Mouse (Mus musculus) T-cell, adult 2 months (primary cell): ENCODE measurements around the gene Gm19426.

Source experiments
- DNase-seq: peaks from one replicate; pipeline ENCODE4 v3.0.0; 2022; ENCODE audit warnings: low spot score

Gm19426 gene

DNA sequence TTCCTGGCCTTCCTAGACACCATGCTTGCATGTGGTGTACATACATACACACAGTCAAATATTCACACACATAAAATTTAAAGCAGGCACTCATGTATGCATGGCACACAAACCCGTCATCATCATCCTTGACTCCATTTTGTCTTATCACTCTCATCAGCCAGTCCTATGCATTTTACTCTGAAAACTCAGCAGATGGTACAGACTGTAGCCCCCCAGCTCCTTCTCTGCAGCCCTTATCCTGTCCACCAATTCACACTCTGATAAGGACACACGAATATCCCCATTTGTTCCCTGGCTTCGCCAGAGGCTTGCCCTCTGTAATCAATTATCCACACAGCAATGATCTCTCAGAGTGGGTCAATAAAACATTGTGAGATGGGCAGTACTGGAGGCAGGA, 22.3 kb downstream of the Gm19426 start:
- DNase-seq = no peak

DNA sequence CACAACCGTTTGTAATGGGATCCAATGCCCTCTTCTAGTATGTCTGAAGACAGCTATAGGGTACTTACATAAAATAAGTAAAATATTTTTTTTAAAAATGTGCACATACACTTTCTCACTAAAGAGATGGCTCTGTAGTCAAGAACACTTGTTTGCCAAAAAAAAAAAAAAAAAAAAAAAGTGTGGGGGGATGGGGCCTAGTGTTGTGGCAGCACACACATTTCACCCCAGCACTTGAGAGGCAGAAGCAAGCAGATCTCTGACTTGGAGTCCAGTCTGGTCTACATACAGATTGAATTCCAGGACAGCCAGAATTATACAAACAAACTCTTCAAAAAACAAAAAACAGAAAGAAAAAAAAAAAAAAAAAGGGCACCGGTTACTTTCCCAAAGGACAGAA, 22.7 kb downstream of the Gm19426 start:
- no peak for DNase-seq

DNA sequence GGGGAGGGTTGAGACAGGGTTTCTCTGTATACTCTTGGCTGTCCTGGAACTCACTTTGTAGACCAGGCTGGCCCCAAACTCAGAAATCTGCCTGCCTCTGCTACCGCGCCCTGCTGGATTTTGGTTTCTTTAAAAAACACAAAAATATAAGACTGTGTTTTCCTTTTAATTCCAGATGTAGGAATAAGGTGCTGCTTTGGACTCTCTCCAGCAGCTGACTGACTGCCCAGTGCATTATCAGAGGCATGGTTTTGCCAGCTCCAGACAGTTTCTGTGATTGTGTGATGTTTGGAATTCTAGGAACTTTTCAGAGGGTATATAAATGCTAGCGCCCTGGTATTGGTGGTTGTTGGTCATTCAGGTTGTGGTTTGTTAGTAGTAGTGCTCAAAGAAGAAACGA, 26.1 kb downstream of the Gm19426 start:
- DNase-seq = no peak

DNA sequence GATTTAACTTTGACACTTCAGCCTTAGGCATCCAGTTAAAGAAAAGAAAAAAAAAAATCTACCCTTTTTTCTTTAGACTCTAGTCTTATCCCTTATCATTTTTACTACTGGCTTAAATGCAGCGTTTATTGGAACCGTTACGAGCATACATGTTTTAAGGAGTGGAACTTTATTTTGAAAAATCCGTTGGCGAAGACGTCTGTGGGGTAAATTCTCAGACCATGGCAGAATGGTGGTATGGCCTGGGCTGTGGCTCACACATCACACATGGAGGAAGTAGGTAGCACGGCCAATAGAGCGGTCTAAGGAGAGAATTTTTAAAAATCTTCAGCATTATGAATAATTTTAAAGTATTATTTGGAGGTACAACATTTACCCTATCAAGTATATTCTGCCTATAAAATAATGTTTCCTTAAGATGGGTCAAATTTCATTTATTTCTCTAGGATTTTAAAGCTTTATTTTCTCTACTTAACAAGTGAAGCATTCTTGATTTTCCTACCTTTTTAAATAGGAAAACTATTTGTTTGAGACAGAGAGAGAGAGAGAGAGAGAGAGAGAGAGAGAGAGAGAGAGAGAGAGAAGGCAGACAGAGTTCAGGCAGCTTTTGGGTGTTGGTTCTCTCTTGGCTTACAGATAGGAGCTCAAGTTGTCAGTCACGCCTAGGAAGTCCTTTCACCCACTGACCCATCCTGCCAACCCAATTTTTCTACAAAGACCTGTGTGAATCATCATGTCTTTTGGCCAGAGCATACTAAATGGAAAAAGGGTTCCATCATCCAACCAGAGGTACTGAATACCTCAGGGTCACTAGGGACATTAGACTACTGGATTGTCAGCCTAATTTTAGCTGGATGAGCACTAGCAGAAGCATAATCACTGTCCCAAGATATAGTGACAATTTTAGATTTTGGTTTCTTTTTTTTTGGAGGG, 26.8 kb downstream of the Gm19426 start:
- no peak for DNase-seq

DNA sequence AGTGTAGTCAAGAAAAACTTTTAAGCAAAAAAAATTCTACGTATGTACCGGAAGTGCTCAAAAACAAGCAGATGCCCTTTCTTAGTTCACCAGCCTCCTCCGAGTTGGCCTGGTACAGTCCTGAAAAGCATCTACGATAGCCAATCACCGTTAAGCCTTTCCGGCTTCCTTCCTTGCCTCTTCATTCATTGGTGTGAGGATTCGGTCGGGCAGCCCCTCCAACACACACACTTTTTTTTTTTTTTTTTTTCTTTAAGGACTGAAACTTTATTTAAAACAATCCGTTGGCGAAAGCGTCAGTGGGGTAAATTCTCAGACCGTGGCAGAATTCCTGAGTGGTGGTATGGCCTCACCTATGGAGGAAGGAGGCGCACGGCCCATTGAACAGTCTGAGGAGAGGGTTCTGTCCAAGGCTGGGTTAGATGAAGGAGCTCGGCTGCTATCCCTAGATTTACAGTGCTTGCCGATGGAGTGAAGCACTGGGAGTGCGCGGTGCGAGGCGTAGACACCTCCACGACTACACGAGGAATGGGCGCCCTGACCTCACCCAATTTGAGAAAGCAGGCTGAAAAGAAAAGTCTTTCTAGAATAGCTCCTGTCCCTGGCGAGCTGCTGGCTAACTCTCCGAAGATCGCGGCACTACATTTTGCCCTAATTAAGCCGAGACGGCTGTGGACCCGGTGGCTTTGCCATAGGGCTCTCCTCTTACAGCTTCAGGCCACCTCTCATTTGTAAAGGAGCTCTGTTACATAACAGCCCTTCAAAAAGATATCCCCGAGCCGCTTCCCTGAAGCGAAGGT, 27.7 kb downstream of the Gm19426 start:
- peak; percentile 91 for DNase-seq

DNA sequence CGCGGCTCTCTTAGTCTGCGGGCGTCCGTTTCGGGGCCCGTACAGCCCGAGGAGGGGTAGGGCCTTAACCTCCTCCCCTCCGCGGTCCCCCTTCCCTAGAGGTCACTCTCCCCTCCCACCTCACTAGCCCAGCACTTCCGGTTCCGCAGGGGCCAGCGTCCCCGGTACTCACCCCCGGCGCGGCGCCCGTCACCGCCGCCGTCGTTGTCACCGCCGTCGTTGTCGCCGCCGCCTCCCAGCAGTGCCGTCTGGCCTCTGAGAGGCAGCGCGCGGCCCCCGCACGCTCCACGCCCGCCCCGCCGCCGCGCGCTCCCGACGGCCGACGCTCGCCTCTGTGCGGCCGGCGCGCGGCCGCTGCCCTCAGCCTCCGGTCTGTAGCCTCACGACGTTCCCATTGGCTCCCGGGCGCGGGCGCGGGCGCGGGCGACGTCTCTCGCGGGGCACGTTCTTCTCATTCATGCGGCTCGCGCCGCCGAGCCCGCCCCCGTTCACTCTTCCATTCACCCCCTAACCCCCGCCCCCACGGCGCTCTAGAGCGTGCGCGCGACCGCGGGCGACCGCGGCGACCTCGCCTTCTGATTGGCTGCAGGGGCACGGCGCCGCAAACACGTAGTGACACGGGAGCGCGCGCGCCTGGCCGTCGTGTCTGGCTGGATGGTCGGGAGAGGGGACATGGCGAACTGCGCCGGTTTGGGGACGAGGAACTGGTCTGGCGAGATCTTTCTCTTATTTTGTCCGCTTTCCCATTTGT, 28.5 kb downstream of the Gm19426 start, which contains the start of gene Zdhhc5:
Gene Zdhhc5 (minus strand): TSS at position 370 of the 751 bp plus-strand sequence.
- peak; percentile 99 for DNase-seq

DNA sequence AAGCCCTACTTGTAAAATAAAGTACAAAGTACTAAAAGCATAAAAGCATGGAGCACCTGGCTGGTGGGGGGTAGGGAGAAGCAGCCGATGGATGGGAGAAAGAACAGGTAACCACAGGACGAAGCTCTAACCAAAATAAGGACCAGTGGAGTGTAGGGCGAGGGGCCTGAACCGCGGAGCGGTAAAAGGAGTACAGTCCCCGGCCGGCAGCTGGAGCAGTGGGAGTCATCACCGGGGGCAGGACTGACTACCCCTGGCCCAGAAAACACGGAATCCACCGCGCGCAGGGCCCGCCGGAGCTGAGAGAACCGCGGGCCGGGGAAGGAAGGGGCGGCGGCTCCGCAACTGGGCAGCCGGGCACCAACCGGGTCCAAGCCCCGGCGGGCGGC, 29.0 kb downstream of the Gm19426 start:
- DNase-seq = no peak

DNA sequence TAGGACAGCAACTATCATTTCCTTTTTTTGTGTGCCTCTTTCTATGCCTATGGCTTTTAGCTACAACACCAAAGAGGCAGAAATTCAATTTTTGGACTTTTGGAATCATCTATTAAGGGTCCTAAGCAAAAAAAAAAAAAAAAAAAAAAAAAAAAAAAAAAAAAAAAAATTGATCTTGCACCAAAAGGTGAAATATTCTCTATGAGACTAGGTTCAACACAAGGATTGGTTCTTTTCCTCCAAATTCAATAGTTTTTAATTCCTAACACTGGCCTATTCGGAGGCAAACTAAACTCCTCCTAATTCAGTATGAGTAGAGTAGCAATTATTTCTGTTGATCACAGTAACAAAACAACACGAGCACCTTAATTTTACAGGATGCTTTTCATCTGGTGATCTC, 31.6 kb downstream of the Gm19426 start:
- DNase-seq = no peak

DNA sequence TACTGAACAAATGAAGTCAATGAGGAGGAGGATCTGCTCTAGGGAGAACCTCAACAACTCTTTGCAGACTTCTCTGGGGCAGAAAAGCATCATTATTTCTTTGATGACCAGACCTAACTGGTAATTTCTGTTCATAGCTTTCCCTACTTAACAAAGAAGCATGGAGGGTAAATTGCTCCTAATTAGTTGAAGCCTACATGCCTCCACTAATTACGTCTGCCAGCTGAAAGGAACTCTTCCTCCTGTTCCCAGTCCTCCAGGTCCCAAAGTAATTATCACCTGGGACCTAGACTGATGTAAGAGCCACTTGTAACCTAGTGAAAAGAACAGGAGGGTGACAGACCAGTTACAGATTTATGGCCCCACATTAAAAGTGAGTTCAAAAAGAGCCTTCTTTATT, 35.9 kb downstream of the Gm19426 start:
- no peak for DNase-seq

DNA sequence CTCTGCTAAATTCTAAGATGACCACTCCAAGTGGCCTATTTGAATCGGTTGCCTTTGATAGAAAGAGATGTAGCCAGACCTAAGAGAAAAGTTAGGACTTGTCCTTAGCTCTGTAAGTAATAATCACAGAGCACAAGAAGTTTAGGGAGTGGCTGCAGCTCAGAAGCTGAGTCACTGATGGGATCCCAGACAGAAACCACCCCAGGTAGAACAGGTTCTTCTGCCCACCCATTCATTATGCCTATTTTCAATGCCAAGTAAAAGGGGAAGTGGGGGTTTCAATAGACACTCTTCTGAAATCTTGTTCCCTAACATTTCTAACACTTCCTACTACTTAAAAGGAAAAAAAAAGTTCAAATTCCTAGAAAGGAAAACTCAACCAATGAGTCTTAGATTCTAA, 38.2 kb downstream of the Gm19426 start:
- DNase-seq = no peak

DNA sequence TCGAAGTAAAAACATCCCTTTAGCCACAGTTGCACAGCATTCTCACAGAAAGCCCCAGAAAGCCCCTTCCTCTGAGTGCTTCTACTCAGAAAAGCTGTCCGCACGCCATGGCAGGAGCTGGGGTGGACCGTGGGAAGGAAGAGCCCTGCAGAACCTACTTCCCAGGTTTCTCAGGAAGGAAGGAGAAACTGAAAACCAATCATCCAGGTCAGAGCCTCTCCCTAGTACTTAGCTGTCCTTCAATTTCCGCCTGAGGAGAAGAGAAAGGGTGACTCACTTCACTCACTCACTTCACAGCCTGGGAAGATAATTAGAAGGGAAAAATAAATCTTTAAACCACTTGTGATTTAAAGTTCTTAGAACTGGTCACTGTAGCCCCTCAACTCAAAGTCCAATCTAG, 39.1 kb downstream of the Gm19426 start:
- no peak for DNase-seq

DNA sequence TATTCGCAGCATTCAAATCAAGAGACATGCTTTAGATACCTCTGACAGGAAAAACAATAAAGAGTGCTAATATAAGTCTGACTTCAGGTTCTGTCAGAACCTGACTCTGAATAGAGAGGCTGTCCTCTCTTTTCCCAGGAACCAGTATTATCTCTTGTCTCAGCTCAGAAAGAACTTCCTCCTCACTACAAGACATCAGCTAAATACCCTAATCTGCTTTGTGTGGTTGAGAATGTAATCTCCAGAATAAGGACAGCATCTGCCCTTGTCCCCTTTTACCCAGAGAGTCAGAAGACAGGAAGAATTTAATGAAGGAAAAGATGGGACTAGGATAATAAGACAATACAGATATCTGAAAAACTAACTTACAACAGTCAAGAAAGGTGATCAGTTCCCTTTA, 40.0 kb downstream of the Gm19426 start:
- no peak for DNase-seq

DNA sequence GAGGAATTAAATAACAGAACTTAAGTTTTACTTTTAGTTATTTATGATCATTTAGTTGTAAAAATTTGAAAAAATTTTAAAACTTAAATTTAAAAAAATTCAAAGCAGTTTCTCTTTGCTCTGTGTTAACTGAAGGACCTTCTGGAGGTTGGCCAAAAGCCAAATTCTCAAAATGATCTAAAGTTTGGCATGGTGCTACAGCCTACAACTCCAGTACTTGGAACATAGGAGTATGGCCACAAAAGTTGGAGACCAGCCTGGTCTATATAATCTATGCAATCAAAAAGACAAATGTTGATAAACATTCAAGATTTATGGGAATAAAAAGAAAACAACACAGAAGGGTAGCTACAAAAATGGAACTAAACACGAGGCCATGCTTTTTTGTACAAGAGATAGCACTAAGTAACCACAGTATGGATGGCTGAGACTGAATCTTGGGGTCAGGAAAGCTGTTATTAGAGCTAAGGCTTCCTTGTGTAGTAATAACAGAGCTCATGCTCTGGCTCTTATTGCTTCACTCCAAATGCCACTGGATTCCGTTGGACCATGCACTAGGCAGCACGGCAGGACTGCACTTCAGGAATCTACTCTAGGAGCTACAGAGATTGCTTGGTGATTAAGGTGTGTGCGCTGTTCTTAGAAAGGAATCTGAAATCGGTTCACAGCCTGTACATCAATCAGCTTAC, 48.3 kb downstream of the Gm19426 start:
- DNase-seq = no peak
